Mouse (Mus musculus) mouse trophoblast stem cell (cell line): ENCODE measurements around the gene Acss1.

ENCODE experiments used
- in situ Hi-C, 2 experiments: fragments of 300-500 bp; cut with MseI, MboI; formaldehyde crosslinking; loops; 2 replicates in 1 of 2; 3 replicates in 1 of 2; pipeline ENCODE4 v1.15.1; 2025

The Acss1 gene

DNA sequence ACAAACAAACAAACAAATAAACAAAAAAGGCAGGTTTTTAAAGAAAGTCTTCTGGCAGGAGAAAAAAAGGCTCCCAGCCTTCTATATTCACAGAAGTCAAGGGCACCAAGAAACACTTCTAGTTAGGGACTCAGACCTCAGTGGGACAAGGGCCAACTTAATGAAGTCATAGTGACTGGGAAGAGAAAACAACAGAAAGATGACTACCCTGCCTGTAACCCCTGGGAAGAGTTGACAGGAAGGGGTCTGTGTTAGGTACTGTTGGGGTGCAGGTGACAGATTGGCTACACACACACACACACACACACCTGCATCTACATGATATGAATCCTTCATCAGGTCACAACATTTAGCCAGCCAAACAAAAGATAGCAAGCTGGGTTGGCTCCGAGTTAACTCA, 25.1 kb downstream of the Acss1 start:
- in situ Hi-C loops, result no loop called here

DNA sequence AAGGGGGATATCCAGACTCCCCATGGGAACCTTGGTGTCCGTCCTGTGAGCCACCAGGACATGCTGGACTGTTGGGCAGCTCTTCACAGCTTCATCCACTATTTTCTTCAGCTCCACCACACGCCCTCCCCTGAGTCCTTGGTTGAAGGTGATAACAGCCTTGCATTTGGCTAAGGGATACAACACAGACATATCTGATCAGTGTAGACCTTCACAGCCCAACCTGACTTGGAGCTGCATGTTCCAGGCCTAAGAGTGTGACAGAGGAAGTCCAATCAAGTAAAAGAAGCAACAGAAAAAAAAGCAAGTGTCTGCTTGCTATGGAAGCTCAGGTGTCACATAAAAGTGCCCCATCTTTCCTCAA, 29.9 kb downstream of the Acss1 start:
- in situ Hi-C loops, result no loop called here

DNA sequence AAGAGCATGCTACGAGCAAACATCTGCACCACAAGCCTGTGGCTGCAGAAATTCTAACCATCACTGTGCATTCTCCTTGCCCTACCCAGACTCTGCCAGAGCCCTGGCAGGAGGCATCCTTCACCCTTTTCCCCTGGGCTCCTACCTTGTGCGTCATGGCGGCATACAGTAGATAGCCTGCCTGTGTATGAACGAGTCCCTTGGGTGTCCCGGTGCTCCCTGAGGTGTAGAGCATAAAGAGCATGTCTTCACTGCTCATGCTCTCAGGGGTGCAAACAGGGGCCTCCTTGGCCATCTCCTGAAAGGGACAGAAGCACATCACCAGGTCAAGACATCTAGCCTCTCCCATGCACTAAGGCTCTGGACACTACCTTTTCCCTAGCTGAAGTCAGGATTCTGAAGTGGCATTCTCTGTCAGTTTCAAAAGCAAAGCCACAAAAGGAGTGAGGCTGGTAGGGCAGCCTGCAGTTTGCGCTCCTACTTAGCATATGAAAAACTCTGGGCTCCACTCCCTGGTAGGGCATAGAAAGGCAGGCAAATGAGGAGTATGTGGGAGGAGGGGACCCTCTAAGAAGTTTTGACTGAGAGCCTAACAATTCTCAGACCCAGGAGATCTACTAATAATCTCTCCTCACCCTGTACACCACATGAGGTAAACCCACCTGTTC, 30.5 kb downstream of the Acss1 start:
- in situ Hi-C loops, result no loop called here

DNA sequence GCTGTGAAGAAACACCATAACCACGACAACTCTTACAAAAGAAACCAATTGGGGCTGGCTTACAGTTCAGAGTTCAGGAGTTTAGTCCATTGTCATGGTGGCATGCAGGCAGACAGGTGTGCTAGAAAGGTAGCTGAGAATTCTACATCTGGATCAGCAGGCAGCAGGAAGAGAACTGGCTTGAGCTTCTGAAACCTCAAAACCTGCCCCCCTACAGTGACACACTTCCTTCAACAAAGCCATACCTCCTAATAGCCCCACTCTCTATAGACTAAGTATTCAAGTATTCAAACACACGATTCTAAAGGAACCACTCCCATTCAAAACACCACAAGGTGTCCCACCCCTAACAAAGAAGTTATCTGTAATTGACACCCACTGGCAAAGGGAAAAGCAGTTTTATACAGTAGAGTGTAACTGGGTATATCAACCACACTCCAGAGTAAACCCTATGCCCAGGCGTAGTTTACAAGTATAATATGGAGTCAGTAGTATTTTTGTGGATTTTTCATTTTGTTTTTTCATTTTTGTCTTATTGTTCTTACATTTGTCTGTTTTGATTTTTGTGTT, 32.3 kb downstream of the Acss1 start:
- in situ Hi-C loops, result no loop called here

DNA sequence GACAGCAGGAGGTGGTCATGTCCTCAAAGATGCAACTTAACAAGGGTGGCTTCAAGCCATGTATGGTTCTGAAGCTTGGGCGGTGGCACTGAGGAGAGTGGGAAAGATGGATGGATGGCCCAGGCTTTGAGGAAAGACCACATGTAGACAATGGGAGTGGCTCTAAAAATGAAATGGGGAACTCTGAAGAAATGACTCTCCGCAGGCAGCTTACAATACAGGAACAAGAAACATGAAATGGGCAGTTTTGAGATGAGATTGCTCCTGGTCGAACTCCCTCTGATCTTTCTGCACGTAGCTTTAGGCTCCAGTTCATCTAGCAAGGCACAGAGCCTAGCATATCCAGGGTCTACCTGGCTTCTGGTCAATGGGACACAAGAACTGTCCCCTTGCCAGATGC, 39.0 kb downstream of the Acss1 start:
- in situ Hi-C loops, result no loop called here

DNA sequence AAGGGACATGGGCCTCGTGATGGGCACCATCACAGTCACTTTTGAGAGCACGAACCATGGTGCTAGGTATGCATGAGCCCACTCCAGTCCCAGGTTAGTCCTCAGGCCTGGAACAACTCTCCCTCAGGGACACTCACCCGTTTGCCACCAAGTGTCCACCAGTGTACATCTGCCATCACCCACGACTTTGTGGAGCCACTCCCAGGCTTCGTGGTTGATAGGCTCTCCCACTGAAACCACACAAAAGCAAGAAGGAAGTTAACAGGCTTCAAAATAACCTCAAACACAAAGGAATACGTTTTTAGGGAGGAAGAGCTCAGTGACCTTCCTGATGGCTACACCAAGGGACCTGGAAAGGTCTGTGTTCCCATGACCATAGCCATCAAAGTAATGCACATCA, 41.2 kb downstream of the Acss1 start:
- in situ Hi-C loops, result no loop called here

DNA sequence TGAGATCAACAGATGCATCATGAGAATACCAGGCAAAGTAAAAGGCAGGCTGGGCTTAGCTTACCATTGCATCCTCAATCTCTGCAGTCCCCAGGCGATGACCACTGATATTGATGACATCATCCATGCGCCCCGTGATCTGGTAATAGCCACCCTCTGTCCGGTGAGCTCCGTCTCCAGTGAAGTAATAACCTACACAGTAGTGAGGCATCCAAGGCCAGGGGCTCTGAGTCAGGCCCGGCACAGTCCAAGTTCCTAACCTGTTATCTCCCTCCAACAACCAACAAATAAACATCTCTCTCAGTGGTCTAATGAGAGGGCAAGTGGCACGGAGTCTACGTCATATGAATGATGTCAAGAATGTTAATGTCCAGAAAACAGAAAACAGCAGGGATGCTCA, 43.4 kb downstream of the Acss1 start:
- in situ Hi-C loops, result no loop called here

DNA sequence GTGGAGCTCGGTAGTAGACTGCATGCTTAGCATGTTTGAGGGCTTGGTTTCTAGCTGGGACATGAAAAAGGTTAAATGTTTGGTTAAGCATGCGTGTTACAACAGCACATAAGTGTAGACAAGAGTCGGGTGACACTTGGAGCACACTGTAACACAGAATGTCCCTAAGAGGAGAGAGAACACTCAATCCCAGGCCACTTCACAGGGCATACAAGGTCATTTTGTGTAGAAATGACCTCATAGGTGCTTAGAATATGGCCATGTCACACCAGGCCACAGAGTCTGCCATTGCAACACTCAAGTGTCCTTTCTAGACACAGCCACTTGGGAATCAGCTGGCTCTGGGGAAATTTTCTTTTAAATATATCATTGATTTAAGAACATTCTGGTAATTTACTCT, 44.3 kb downstream of the Acss1 start:
- in situ Hi-C loops, result no loop called here

DNA sequence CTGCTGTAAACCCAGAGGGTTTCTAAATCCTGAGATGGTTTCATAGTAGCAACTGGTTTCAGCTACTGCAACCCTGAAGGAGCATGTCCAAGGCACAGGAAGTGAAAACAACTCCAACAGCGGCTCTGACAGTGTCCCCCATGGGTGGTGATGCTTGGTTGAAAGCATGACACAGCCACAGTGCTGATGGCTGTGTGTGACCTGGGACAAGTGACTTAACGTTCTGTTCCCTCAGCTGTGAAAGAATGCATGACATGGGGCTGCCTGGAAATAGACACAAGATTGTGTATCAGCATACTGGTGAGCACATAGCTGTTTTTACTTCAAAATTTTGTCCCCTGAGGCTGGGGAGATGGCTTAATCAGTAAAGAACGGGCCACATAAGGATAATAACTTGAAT, 46.6 kb downstream of the Acss1 start:
- in situ Hi-C loops, result no loop called here

DNA sequence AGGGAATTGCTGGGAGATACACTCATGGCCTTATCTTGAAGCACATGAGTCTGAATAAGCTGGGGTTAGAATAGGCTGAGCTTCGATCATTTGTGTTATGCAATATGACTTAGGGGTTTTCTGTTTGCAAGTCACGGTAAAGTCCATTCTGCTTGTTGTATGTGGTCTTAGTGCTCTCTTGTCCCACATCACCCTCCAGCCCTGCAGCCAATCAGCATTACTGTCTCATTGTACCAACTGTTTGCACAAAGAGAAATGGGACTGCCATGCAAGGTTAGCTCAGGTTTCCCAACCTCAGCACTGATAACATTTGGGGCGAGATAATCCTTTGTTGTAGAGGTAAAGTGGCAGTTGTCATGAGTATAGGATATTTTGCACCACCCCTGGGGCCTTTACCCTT, 58.2 kb downstream of the Acss1 start:
- in situ Hi-C loops, result loop anchor here (5.0 kb wide), 2 partner anchors 62 to 132 kb away; no protein-coding TSS in a partner anchor

DNA sequence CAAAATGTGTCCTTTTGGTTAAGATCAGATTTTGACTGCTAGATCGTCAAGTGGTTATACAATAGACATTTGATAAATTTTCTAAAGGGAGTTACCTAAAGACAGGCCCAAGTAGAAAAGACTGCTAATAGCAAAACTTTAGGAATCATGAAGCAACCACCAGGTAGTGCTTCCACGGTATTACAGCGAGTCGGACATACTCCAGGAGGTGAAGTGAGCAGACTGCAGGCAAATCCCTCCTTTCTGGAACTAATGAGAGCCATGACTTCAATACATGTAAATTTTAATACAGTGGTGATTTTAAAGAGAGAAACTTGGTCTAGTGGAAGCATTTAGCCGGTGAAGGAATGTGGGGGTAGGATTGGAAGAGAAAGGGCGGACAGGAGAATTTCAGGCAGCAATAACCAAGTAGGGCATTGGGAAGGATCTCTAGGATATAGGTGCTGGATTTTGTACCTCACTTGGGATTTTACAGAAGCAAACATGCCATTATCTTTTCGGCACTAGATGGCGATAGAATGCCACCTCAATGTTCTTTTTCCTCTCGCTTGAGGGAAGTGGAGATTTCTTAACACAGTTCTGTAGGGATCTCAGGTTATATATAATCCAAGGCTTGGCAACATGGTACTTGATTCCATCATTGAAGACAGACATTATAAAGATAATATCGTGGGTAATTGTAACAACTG, 59.3 kb downstream of the Acss1 start:
- in situ Hi-C loops, result loop anchor here in 1 of 2 experiments (10.0 kb wide), 1 partner anchor 136 kb away; the partner anchor contains the start of gene Entpd6

DNA sequence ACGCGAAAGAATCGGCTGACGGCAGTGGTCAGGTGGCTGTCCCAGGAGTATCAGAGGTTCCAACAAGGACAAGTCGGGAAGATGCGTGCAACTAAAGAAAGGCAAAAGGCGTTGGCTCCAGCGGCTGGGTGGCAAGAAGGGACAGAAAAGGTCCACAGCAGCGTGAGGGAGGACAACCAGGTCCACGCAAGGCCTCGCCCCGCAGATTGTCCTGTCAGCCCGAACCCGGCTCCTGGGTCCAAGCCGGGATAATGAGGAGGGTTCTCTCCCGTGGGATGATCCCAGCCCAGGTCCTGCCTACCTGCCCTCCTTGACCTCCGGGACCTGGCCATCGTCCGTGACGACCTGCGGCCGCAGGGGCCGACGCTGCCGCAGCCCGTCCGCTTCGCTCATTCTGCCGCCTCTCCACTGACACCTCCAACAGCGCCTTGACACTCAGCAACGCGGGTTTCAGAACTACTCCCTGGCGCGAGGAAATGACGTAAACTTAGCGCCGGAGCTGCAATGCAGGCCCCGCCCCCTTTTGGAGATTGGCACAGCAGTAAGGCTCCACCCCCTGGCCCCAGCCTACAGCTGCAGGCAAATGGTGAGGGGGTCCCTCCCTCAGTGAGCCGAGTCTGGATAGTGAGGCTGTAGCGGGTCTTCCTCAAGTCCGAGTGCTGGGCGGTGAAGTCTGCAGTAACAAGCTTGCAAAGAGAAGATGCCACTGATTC, 60.1 kb downstream of the Acss1 start, which contains the start of gene Apmap:
Apmap (minus strand) TSS at position 481 of the 713 bp plus-strand sequence.
- in situ Hi-C loops, result loop anchor here in 1 of 2 experiments (10.0 kb wide), 1 partner anchor 137 kb away; the partner anchor contains the start of gene Entpd6

DNA sequence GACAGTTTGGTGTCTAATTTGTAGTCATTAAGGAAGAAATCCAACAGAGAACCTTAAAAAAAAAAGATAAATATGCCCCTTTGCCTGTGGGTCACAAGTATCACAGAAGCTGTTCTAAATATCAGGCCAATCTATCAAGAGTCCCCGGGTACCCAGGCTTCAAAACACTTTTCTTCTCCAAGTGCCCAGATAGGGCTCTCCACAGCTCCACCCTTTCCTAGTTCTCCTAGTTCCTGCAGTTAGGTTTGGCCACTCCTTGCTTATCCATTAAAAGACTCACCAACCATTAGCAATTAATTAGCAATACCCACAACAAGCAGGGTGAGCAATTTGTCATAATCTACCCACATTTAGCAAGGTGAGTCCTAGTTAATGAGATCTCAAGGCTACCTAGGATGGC, 61.2 kb downstream of the Acss1 start:
- in situ Hi-C loops, result loop anchor here in 1 of 2 experiments (10.0 kb wide), 1 partner anchor 138 kb away; the partner anchor contains the start of gene Entpd6

DNA sequence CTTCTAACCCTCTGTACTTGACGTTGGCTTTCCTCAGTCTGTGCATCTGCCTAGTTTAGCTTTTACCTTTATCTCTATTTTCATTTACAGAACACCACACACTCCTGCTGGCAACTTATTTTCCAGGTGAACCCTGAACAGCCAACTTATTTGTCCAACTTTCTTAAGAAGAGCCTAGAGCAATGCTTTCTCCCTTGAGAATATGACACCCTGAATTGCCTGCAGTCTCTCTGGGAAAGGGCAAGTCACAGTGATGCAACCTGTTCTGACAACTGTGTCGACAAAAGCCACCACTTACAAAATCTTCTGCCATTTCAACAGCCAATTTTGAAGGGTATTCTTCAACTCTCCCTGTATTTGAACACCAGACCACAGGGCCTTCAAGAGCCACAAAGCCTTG, 63.5 kb downstream of the Acss1 start:
- in situ Hi-C loops, result loop anchor here in 1 of 2 experiments (10.0 kb wide), 1 partner anchor 140 kb away; the partner anchor contains the start of gene Entpd6

DNA sequence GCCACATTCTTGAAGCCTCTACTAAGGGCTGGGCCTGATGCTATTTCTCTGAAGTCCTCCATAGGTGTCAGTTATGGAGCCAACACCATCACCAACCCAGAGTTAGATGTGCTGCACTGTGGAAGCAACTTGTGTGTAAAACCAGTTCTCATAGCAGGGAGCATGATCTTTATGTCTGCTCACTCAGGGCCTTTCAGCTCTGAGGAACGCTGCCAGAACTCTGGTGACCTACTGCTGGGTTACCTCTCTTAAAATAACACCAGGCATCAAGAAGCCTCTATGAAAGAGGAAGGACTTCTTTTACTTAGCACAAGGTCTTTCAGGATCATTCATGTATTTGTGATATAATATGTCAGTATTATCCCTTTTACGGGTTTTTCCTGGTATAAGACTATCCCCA, 66.1 kb downstream of the Acss1 start:
- in situ Hi-C loops, result loop anchor here in 1 of 2 experiments (10.0 kb wide), 1 partner anchor 143 kb away; the partner anchor contains the start of gene Entpd6

DNA sequence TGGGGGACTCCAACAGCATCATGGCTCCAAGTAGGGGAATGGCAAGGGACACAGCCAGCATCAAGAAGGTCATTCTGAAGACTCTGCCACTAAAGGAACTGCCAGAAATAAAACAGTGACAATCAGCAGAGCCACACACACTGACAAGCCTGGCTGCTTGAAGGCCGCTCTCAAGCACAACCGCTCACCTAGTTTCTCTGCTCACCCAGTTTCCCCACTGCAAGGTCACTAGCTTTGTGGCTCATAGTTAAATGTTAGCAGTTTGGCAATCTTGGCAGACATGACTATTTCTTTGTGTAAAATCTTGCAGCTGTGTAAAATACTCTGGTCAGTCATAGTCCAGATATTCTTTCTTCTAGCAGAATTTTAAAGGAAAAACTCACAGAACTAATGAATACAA, 68.0 kb downstream of the Acss1 start:
- in situ Hi-C loops, result loop anchor here in 1 of 2 experiments (10.0 kb wide), 1 partner anchor 145 kb away; the partner anchor contains the start of gene Entpd6

DNA sequence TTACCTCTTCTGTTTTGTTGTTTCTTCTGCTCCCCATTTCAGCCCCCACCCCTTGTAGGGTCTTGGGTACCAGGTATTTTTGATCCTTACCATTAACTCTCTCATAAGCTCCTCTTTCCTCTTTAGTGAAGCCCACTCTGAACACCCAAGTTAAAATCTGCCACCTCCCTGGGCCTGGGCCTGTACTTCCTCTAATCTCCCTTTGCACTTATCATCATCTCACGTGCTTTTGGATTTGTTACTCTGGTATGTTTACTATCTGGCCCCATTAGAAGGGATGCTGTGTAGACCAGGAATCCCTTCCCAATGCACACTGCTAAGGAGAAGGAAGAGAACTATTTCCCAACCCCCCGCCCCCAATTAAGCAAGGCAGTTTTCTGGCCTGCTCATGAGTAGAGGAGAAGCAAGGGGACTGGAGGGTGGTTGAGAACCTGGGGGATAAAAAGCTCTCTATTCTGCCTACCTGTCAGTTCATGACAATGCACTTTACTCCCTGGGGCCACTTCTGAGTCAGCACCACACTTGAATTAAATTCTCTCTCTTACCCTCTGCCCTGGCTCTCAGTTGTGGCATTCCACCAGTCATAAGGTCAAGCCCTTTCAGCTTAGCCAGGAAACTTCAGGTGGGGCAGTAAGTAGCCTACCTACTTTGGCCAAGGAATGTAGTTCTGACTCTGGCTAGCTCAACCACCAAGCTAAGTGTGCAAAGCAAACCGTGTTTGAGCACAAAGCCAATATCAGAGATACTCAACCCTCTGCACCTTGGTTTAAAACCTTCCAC, 72.7 kb downstream of the Acss1 start:
- in situ Hi-C loops, result no loop called here

DNA sequence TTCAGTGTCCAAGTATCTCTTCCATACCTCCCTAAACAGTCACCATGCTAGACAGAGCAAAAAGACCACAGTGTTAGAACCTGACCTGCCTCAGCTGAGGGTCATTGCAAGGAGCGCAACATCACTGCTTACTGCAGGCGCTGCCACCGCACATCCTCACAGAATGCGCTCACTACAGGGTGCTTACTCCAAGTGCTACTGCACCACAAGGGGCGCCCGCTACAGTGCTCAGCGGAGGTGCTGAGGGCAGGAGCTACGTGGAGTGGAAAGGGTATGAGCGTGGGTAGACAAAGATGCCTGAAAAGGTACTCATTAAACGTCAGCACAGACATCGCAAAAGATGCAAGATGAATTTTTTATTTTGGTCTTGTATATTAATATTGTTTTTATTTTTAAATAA, 79.2 kb downstream of the Acss1 start:
- in situ Hi-C loops, result no loop called here

DNA sequence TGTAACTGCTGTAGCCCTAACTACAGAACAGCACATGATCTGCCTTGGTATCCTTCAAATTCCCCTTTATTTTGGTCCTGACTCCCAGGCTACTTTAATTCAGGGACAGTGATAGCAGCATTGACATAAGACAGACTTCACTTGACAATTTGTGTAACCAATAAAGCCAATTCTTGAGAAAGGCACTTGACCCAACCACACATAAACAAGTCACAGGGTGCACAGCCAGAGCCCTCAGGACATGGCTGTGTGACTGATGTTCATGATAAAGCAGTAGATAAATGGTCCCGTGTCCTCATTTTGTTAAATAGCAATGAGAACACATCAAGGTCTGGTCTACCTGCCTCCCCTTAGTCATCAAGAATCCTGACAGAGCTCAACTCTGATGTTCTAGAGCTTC, 88.7 kb downstream of the Acss1 start:
- in situ Hi-C loops, result no loop called here

DNA sequence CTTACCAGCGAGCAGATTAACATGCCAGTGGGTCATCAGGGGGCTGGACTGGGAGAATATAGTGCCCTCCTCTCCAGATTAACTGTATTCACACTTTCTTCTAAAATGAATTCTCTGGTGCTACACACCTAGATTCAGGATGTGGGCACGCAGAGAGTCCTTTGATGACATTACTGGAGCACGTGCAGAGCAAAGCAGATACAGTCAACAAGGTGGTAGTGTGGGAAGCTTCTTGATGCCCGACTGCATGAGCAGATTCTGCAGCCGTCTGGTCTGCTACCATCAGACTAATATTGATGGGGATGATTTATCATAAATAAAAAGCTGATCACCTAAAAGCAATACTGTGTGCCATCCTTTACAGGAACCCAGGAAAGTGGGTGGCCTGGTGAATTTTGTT, 89.7 kb downstream of the Acss1 start:
- in situ Hi-C loops, result no loop called here

DNA sequence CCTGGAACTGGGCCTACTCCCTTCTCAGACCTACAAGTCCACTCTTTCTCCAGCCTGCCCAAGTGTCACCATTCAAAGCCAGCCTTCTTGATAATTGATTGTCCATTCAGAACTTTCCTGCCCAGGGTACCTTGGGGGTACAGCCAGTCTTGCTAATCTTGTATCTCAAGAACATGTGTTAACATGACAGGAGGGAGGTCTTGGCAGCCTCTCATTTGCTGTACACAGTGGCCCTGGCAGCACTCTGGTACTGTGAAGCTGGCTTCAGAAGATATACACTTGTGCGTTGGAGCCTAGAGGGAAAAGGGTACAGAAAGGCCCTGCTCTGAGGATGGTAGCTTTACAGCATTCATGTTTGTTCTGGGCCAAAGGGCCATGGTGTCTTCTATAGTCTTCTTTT, 92.0 kb downstream of the Acss1 start:
- in situ Hi-C loops, result no loop called here
